Mouse (Mus musculus): Measurements from ENCODE around the gene Per1.

DNA sequence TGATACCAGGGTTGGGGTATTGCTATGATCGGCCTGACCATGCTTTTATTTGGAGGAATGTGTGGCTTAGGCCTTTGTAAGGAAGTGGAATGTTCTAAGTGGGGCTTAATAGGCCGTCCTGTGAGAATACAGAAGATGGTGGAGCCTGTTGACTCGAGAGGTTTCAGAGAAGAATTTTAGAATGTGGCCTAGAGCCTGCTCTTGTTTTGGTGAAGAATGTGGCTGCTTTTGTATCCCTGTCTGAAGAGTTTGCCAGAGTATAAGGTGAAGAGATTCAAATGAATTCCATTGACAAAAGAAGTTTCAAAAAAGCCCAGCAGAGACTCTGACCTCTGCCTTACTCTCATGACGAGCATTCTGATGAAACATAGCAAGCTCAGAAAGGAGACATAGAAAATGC lies 43.2 kb upstream of the Per1 start:
- no peak for TF ChIP-seq CTCF (IDR thresholded peaks at IDR 0.05)
- peak; percentile 41; the same call in 1 of the 2 replicates for TF ChIP-seq EP300 (IDR thresholded peaks at IDR 0.05)
